Mouse (Mus musculus) limb, embryonic 15.5 days (tissue): ENCODE data around the gene Stxbp2. TPM values are rescaled to one million over a fixed set of nuclear protein-coding genes. Genes with fewer than 3 reads are reported as not detected.

Source experiments
- ATAC-seq: fragments of 200-750 bp; cut with Nextera tagmentation; 2 replicates; pipeline ENCODE4 v1.8.0; 2017; ENCODE audit warnings: low read depth, moderate TSS enrichment; ENCODE audit not compliant: insufficient number of reproducible peaks, low FRiP score, low TSS enrichment
- H3K27ac ChIP-seq: fragments of 300-500 bp; sonication (generic); 2 replicates; pipeline ENCODE4 v1.5.1; 2015; ENCODE audit warnings: moderate library complexity, mild to moderate bottlenecking, inconsistent platforms
- H3K27me3 ChIP-seq: fragments of 300-500 bp; sonication (generic); 2 replicates; pipeline ENCODE4 v1.6.1; 2015; ENCODE audit warnings: inconsistent platforms
- H3K36me3 ChIP-seq: fragments of 300-500 bp; sonication (generic); 2 replicates; pipeline ENCODE4 v1.6.1; 2015; ENCODE audit warnings: inconsistent platforms
- H3K4me1 ChIP-seq: fragments of 300-500 bp; sonication (generic); 2 replicates; pipeline ENCODE4 v1.6.1; 2015; ENCODE audit warnings: inconsistent platforms
- H3K4me2 ChIP-seq: fragments of 300-500 bp; sonication (generic); 2 replicates; pipeline ENCODE4 v1.6.1; 2015; ENCODE audit warnings: mild to moderate bottlenecking, inconsistent platforms
- H3K4me3 ChIP-seq: fragments of 300-500 bp; sonication (generic); 2 replicates; pipeline ENCODE4 v1.5.1; 2015; ENCODE audit warnings: mild to moderate bottlenecking, inconsistent platforms
- H3K9ac ChIP-seq: fragments of 300-500 bp; sonication (generic); 2 replicates; pipeline ENCODE4 v1.6.1; 2015; ENCODE audit warnings: inconsistent platforms
- H3K9me3 ChIP-seq: fragments of 300-500 bp; sonication (generic); 2 replicates; pipeline ENCODE4 v1.6.1; 2016; ENCODE audit warnings: inconsistent platforms
- WGBS: fragments of 180-500 bp; shearing (Covaris S2); methylation state at CpG from one replicate; pipeline ENCODE4 v1.1.7; 2015; 5-methylcytosine and 5-hydroxymethylcytosine counted together
- polyA plus RNA-seq: library from polyadenylated mRNA; unstranded; fragments of >200 nt; fragmentation: Nextera tagmentation; extraction: Ambion mirVana; gene quantifications from 2 replicates; pipeline ENCODE4 v1.2.1, GENCODE M21; 2015

Stxbp2 gene
- polyA plus RNA-seq, 1 experiment from 2014 or later = 43.0 TPM

GRCm38 (mm10) chr8:3603439-3603838 is 27.3 kb upstream of the Stxbp2 start:
- no peak for ATAC-seq
- 77% methylated on average over 13 of the region's 13 CpGs for WGBS
- Histone ChIP-seq H3K36me3 (peaks cover 60% of the 10 kb centered on the region), H3K27ac (no peak overlapping the region), H3K4me3 (no peak overlapping the region), H3K27me3 (no peaks in the 10 kb centered on the region), H3K4me2 (no peak overlapping the region), H3K4me1 (no peaks in the 10 kb centered on the region; the same call in 1 of the 2 replicates), H3K9me3 (no peaks in the 10 kb centered on the region), H3K9ac (no peak overlapping the region)

- Histone ChIP-seq H3K4me3 (no peak overlapping the region), H3K9ac (no peak overlapping the region), H3K9me3 (no peaks in the 10 kb centered on the region), H3K4me1 (peaks cover 5% of the 10 kb centered on the region; the same call in 1 of the 2 replicates), H3K27ac (no peak overlapping the region), H3K27me3 (no peaks in the 10 kb centered on the region), H3K4me2 (no peak overlapping the region), H3K36me3 (peaks cover 76% of the 10 kb centered on the region)
- WGBS = 81% methylated on average over 16 of the region's 16 CpGs
- no peak for ATAC-seq
These were observed 24.2 kb upstream of the Stxbp2 start for GRCm38 (mm10) chr8:3606593-3606992.

- peaks cover 5% of the 10 kb centered on the region; the same call in 1 of the 2 replicates for H3K4me1 ChIP-seq
- no peak for ATAC-seq
- H3K27ac ChIP-seq = no peak overlapping the region
- H3K4me3 ChIP-seq = no peak overlapping the region
- 88% methylated on average over 7 of the region's 7 CpGs for WGBS
- H3K36me3 ChIP-seq = peaks cover 77% of the 10 kb centered on the region
- no peaks in the 10 kb centered on the region for H3K27me3 ChIP-seq
- no peaks in the 10 kb centered on the region for H3K9me3 ChIP-seq
- no peak overlapping the region for H3K9ac ChIP-seq
- H3K4me2 ChIP-seq = no peak overlapping the region
These were observed 22.9 kb upstream of the Stxbp2 start for GRCm38 (mm10) chr8:3607822-3608221.

GRCm38 (mm10) chr8:3609046-3609815 is 21.5 kb upstream of the Stxbp2 start:
- no peak overlapping the region for H3K9ac ChIP-seq
- H3K27ac ChIP-seq = peak overlapping the region; percentile 27; the same call in 1 of the 2 replicates
- H3K4me2 ChIP-seq = no peak overlapping the region
- H3K27me3 ChIP-seq = no peaks in the 10 kb centered on the region
- peaks cover 5% of the 10 kb centered on the region; the same call in 1 of the 2 replicates for H3K4me1 ChIP-seq
- ATAC-seq = no peak
- WGBS = 72% methylated on average over 12 of the region's 12 CpGs
- no peaks in the 10 kb centered on the region for H3K9me3 ChIP-seq
- peaks cover 80% of the 10 kb centered on the region for H3K36me3 ChIP-seq
- no peak overlapping the region for H3K4me3 ChIP-seq

- no peak for ATAC-seq
- 66% methylated on average over 6 of the region's 6 CpGs for WGBS
These were observed 21.0 kb upstream of the Stxbp2 start for GRCm38 (mm10) chr8:3609816-3610150.

GRCm38 (mm10) chr8:3621199-3621970 is 9.4 kb upstream of the Stxbp2 start, which contains the start of the genes Xab2 and Pet100:
Gene Xab2 (minus strand): TSS chr8:3621316.
Gene Pet100 (plus strand): TSS chr8:3621548.
- Histone ChIP-seq H3K4me2 (peak within 1 kb of the TSS; percentile 73), H3K9ac (peak within 1 kb of the TSS; percentile 70), H3K27ac (no peak within 1 kb of the TSS), H3K9me3 (no peaks in the 10 kb centered on the region), H3K36me3 (peaks cover 23% of the 10 kb centered on the region), H3K27me3 (no peaks in the 10 kb centered on the region), H3K4me1 (peaks cover 21% of the 10 kb centered on the region), H3K4me3 (peak within 1 kb of the TSS; percentile 72)
- WGBS = under 1% methylated on average over 37 of the region's 37 CpGs
- ATAC-seq = peak; percentile 98

More at GRCm38 (mm10) chr8:3609816-3610150, 21.0 kb upstream of the Stxbp2 start:
- Histone ChIP-seq H3K9me3 (no peaks in the 10 kb centered on the region), H3K4me2 (no peak overlapping the region), H3K4me3 (no peak overlapping the region), H3K36me3 (peaks cover 82% of the 10 kb centered on the region), H3K4me1 (peaks cover 5% of the 10 kb centered on the region; the same call in 1 of the 2 replicates), H3K27me3 (no peaks in the 10 kb centered on the region), H3K27ac (no peak overlapping the region; the same call in 1 of the 2 replicates), H3K9ac (no peak overlapping the region)

- Histone ChIP-seq H3K4me3 (peak overlapping the region; percentile 72), H3K27ac (no peak overlapping the region), H3K27me3 (no peaks in the 10 kb centered on the region), H3K4me2 (peak overlapping the region; percentile 57), H3K9ac (no peak overlapping the region; the same call in 1 of the 2 replicates), H3K9me3 (no peaks in the 10 kb centered on the region), H3K4me1 (peaks cover 21% of the 10 kb centered on the region), H3K36me3 (peaks cover 18% of the 10 kb centered on the region)
- no peak for ATAC-seq
- WGBS = 75% methylated on average over 8 of the region's 8 CpGs
These were observed 8.6 kb upstream of the Stxbp2 start for GRCm38 (mm10) chr8:3622119-3622518.

- Histone ChIP-seq H3K27ac (no peak within 1 kb of the TSS), H3K4me2 (no peak within 1 kb of the TSS), H3K4me1 (peaks cover 10% of the 10 kb centered on the region), H3K9me3 (no peaks in the 10 kb centered on the region), H3K27me3 (peaks cover 13% of the 10 kb centered on the region; the same call in 1 of the 2 replicates), H3K36me3 (no peaks in the 10 kb centered on the region), H3K4me3 (no peak within 1 kb of the TSS), H3K9ac (no peak within 1 kb of the TSS)
- whole genome bisulfite sequencing = 64% methylated on average over 1 of the region's 1 CpGs
- ATAC-seq = no peak
These were observed 5.3 kb upstream of the Stxbp2 start, which contains the start of gene Pcp2 for GRCm38 (mm10) chr8:3625445-3625844. Gene Pcp2 (minus strand): TSS chr8:3625545.

- WGBS = 57% methylated on average over 5 of the region's 5 CpGs
- Histone ChIP-seq H3K36me3 (no peaks in the 10 kb centered on the region), H3K4me1 (peaks cover 19% of the 10 kb centered on the region)
These were observed 3.8 kb upstream of the Stxbp2 start for GRCm38 (mm10) chr8:3626971-3627370.

GRCm38 (mm10) chr8:3628014-3628413 is 2.7 kb upstream of the Stxbp2 start:
- Histone ChIP-seq H3K36me3 (no peaks in the 10 kb centered on the region), H3K4me3 (no peak overlapping the region), H3K27me3 (peaks cover 21% of the 10 kb centered on the region; the same call in 1 of the 2 replicates), H3K4me2 (no peak overlapping the region), H3K9me3 (no peaks in the 10 kb centered on the region), H3K4me1 (peaks cover 15% of the 10 kb centered on the region), H3K27ac (no peak overlapping the region), H3K9ac (no peak overlapping the region)
- WGBS = 23% methylated on average over 5 of the region's 5 CpGs
- no peak for ATAC-seq

More at GRCm38 (mm10) chr8:3626971-3627370, 3.8 kb upstream of the Stxbp2 start:
- Histone ChIP-seq H3K4me3 (no peak overlapping the region), H3K27me3 (peaks cover 21% of the 10 kb centered on the region; the same call in 1 of the 2 replicates), H3K9ac (no peak overlapping the region), H3K27ac (no peak overlapping the region), H3K4me2 (no peak overlapping the region), H3K9me3 (no peaks in the 10 kb centered on the region)
- ATAC-seq = no peak

GRCm38 (mm10) chr8:3631478-3631875 is 722 bp downstream of the Stxbp2 start:
- Histone ChIP-seq H3K9me3 (no peaks in the 10 kb centered on the region), H3K4me3 (peak overlapping the region; percentile 49), H3K36me3 (0 out of 2 replicates have a peak, but pooled peaks cover 4% of the 10 kb centered on the region), H3K4me1 (peaks cover 15% of the 10 kb centered on the region), H3K9ac (peak overlapping the region; percentile 26; the same call in 1 of the 2 replicates), H3K27me3 (peaks cover 21% of the 10 kb centered on the region; the same call in 1 of the 2 replicates), H3K4me2 (peak overlapping the region; percentile 68), H3K27ac (no peak overlapping the region)
- 0 out of 2 replicates have a peak, but pooled peaks have one; percentile 8 for ATAC-seq
- 17% methylated on average over 8 of the region's 8 CpGs for WGBS
